Mouse (Mus musculus) olfactory bulb, adult 2 months (tissue): ENCODE measurements at regions not wholly inside any gene's neighbourhood (a gene's known extent, or its start where the extent isn't known, plus 50 kb on each side); places are given as distances from the start of the nearest gene placed in this dataset.
"Not testable (repeated sequence)": the region's sequence is repeated elsewhere in the genome, so short reads cannot be mapped to it uniquely, and the experiment has no call there.

Experiments
- H3K27ac ChIP-seq: fragments of 200-500 bp; 2 replicates; pipeline ENCODE4 v1.5.1; 2012; ENCODE audit warnings: low read depth, low read length; ENCODE audit not compliant: insufficient read depth
- H3K4me1 ChIP-seq: fragments of 200-500 bp; 2 replicates; pipeline ENCODE4 v1.6.1; 2012; ENCODE audit warnings: low read length; ENCODE audit not compliant: control insufficient read depth, insufficient read depth
- H3K4me3 ChIP-seq: fragments of 200-500 bp; 2 replicates; pipeline ENCODE4 v1.5.1; 2012; ENCODE audit warnings: mild to moderate bottlenecking, low read depth, low read length, moderate library complexity; ENCODE audit not compliant: insufficient read depth
- CTCF ChIP-seq: fragments of 200-500 bp; IDR thresholded peaks from 2 replicates; pipeline ENCODE4 v1.5.1; 2012; ENCODE audit warnings: low read depth, mild to moderate bottlenecking, low read length, moderate library complexity; ENCODE audit not compliant: insufficient read depth
- POLR2A ChIP-seq: fragments of 200-500 bp; IDR thresholded peaks from 2 replicates; pipeline ENCODE4 v1.6.1; 2012; ENCODE audit warnings: mild to moderate bottlenecking, low read depth, low read length, moderate library complexity; ENCODE audit not compliant: insufficient read depth
- WGBS: fragments of 180-500 bp; shearing (Covaris S2); methylation state at CpG from one replicate; pipeline ENCODE4 v1.1.7; 2018; 5-methylcytosine and 5-hydroxymethylcytosine counted together

- TF ChIP-seq CTCF, result no peak
- no peak for TF ChIP-seq POLR2A
- H3K4me3 ChIP-seq, result no peak overlapping the region
- H3K27ac ChIP-seq, result no peak overlapping the region
- WGBS, result 85% methylated on average over 3 of the region's 3 CpGs
- H3K4me1 ChIP-seq, result no peaks in the 10 kb centered on the region
Measured at GRCm38 (mm10) chr1:47261505-47262130, 369.0 kb upstream of the Slc39a10 start.

DNA sequence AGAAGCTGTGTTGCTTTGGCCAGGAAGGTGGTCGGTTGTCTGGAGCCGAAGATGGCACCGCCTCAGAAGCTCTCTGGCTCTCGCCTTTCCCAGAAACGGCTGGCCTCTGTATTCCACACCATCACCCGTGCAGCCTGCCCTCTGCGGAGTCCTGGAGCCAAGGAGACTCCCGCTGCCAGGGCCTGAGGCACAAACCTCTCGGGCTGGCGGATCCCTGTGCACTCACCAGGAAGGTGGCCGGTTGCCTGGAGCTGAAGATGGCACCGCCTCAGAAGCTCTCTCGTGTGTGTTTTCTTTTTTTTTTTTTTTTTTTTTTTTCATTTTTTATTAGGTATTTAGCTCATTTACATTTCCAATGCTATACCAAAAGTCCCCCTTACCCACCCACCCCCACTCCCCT, 358.1 kb upstream of the Slc39a10 start:
- H3K27ac ChIP-seq, H3K4me1 ChIP-seq, H3K4me3 ChIP-seq: not testable (repeated sequence)
- 85% methylated on average over 13 of the region's 13 CpGs for WGBS

DNA sequence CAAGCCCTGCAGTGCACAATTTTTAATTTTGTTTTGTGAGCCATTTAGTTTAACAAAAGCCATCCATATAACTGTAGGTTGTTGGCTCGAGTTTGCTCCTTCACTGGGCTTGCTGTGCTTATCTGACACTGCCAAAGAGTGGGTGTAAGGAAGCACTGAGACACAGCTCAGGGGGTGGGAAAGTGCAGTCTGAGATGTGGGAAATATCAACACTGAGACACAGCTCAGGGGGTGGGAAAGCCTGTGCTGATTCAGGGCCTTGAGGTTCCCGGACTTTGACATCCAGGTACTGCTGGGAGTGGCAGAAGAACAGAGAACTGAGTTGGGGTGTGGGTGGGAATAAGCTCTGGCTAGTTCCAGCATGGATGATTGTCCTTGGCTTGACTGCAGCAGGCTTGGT, 324.4 kb upstream of the Slc39a10 start:
- H3K4me1 ChIP-seq, result peaks cover 4% of the 10 kb centered on the region
- TF ChIP-seq POLR2A (no peak), CTCF (no peak)
- no peak overlapping the region for H3K4me3 ChIP-seq
- peak overlapping the region; percentile 53 for H3K27ac ChIP-seq
- WGBS, result 28% methylated on average over 2 of the region's 2 CpGs

DNA sequence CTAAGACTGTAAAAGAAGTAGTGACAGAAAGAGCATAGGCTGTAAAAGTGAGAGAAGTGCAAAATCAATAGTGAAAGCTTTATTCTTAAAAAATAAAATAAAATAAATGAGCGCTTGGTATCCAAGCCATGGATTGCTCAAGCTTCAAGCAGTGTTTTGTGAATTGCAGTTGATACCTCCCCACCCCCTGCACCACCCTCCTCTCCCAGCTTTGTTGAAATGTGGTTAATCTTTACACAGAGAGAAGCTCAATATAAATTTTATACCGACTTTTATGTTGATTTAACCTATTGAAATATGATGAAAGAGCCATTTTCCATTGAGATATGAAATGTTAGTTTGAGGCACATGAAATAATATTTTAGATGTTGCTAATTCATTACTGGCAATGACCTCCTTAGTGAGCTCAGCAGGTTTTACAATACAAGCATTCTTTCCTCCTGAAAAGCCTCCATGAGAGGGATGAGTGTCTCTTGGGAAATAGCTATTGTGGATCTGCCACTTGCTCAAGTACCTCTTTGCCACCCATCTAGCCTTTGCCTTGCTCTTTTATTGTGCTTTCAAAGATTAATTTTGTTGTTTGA, 323.9 kb upstream of the Slc39a10 start:
- 0 out of 2 replicates have a peak overlapping the region, but pooled peaks have one; percentile 53 for H3K27ac ChIP-seq
- H3K4me3 ChIP-seq, result no peak overlapping the region
- peaks cover 4% of the 10 kb centered on the region for H3K4me1 ChIP-seq
- 69% methylated on average over 2 of the region's 2 CpGs for WGBS
- TF ChIP-seq CTCF, result no peak
- TF ChIP-seq POLR2A, result no peak

DNA sequence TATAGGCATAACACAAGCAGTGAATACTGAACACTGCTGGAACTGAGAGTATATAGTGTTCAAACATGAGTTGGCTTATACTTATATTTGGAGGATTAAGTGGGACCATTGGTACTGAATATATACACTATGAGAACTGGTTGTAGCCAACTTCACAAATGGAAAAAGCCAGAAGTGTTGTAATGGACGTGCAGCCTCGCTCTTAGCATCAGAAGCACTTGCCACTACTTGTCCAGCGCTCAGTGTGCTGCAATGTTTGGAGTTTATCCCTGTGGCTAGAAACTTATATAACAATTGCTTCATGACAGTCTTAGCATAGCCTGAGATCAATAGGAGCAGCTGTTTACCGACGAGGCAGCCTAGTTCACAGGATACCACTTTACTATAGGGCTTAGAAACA, 320.8 kb upstream of the Slc39a10 start:
- TF ChIP-seq POLR2A (no peak), CTCF (no peak)
- H3K27ac ChIP-seq, result no peak overlapping the region
- WGBS, result 89% methylated on average over 5 of the region's 5 CpGs
- H3K4me3 ChIP-seq, result no peak overlapping the region
- H3K4me1 ChIP-seq, result peaks cover 4% of the 10 kb centered on the region

- Histone ChIP-seq H3K4me1 (peaks cover 2% of the 10 kb centered on the region; the same call in 1 of the 2 replicates), H3K27ac (peak overlapping the region; percentile 73), H3K4me3 (no peak overlapping the region)
- TF ChIP-seq CTCF (no peak), POLR2A (no peak)
- 36% methylated on average over 4 of the region's 4 CpGs for WGBS
Measured at GRCm38 (mm10) chr1:47193001-47193400, 300.3 kb upstream of the Slc39a10 start.

DNA sequence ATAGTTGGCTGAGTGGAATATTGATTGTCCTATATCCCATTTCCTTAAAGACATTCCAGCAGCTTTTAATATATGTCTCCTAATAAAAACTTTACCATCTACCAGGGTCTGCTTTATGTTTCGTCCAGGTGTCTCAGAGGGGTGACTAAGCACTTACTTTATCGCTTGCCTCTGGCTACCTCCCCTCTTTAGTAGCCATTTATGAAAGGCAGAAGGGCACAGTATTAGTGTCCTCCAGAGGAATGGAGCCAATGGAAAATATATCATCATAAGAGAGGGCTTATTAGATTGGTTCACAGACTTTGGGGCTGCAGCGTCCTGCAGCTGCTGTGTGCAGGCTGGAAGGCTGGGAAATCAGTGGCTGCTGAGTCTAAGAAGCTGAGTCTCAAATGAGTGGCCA, 271.8 kb upstream of the Slc39a10 start:
- 76% methylated on average over 3 of the region's 3 CpGs for WGBS
- Histone ChIP-seq H3K4me1 (no peaks in the 10 kb centered on the region), H3K27ac (no peak overlapping the region), H3K4me3 (no peak overlapping the region)
- TF ChIP-seq POLR2A (no peak), CTCF (no peak)

DNA sequence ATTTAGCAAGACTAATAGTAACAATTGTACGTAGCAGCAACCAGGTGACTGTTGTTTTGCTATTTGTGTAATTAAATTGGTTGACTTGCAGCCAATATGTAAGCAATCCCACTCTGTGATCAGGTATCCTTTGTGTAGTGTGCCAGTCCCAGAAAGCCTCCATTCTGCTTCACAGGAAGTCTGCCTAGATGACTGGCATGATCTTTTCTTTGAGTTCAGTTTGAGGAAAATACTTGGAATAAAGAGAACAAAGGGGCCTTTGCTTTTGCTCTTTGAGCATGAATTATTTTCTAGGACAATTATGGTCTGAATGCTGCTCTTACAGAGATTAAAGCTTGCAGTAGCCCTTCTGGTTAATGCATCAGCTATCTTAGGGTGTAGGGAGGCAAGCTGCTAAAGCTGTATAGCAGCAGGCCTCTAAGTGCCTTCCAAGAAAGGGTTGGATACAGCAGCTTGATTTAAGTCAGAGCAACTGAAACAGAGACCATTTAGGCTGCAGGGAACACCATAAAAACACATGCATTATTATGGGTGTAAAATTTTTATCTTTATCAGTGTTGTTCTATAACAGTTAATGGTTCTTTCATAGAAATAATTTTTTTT, 271.3 kb upstream of the Slc39a10 start:
- H3K27ac ChIP-seq, result no peak overlapping the region
- no peak overlapping the region for H3K4me3 ChIP-seq
- WGBS, result 42% methylated on average over 1 of the region's 1 CpGs
- TF ChIP-seq POLR2A (no peak), CTCF (no peak)
- no peaks in the 10 kb centered on the region for H3K4me1 ChIP-seq

- not testable (repeated sequence) for H3K4me3 ChIP-seq, H3K27ac ChIP-seq, H3K4me1 ChIP-seq
Measured at GRCm38 (mm10) chr1:47130031-47130430, 237.4 kb upstream of the Slc39a10 start.
